Mouse (Mus musculus) spleen, postnatal 0 days (tissue): ENCODE measurements around the gene Entpd1. TPM values are rescaled to one million over a fixed set of nuclear protein-coding genes. Genes with fewer than 3 reads are reported as not detected.

ENCODE experiments used
- polyA plus RNA-seq: library from polyadenylated mRNA; unstranded; fragments of >200 nt; fragmentation: Nextera tagmentation; extraction: Ambion mirVana; gene quantifications from 2 replicates; pipeline ENCODE4 v1.2.1, GENCODE M21; 2015

Gene Entpd1
- polyA plus RNA-seq: 6.6 and 10.2 TPM in 2 replicates

DNA sequence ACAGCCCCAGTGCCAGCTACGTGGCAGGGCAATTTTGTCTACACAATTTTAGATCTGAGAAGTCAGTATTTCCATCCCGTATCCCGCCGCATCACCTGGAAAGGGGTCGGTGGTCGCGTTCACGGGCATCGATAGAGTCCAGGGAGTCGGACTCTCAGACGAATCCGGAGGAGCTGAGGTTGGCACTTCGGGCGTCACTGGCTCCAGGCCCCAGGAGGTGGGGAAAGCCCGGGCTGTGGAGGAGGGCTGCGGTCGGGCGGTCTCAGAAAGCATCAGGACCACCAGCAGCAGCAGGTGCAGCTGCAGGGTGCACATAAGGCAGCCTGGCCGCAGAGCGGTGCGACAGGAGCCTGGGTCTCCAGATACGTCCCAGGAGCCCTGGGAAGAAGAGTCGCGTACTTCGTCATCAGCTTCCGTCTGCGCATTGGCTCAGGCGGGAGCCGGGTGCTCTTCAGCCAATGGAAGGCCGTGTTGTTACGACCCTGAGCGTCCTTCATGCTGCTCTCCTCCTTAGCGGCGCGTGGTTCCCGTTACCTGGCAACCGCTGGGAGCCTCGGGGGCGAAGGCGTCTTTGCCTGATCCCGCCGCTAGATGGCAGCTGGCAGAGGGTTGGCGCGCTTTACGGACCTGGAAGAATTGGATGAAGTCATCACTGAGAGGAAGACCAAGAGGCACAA lies at the start of gene Entpd1, which contains the start of gene Tctn3:
TSS of gene Entpd1 (plus strand) at position 537 of the 677 bp plus-strand sequence.
TSS of gene Tctn3 (minus strand) at position 404 of the 677 bp plus-strand sequence.

DNA sequence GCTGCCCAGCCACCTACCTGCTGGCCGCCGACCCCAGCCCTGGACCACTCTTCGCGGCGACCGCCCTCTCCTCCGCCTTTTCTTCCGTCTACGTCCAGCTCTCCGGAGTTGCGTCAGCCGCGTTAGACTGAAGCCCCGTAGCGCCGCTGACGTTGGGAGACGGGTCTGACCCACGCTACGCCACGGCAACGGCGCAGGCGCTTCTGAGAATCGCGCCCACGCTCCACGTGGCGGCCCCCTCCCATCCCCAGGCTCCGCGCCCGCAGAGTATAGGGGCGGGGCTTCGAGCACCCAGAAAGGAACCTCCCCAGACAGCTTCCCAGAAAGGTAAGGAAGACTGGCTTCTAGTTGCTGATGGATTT lies 23.9 kb upstream of the Entpd1 start, which contains the start of gene Aldh18a1:
TSS of gene Aldh18a1 (minus strand) at position 171 of the 362 bp plus-strand sequence.

DNA sequence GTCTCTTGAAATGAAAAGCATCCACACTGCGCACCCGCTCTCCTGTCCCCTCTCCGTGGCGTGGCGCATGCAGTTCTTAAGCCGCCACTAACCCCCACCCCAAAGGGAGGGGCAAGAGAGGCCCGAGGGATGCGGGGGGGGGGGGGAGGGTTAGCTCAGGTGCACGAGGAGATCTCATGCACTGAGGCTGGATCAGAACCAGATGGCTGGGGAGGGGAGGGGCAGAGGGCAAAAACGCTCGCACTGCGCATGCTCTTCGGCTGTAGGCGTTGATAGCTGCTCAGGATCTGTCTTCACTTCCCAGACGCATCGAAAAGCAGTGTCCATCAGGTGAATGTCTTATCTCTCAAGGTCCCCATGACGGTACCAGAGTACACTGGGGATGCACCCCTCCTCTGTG lies 136.4 kb downstream of the Entpd1 start, which contains the start of gene Cc2d2b:
TSS of gene Cc2d2b (plus strand) at position 195 of the 400 bp plus-strand sequence.

Other genes starting within 250 kb of the Entpd1 start
- 55.0 and 55.1 TPM in 2 replicates for gene Sorbs1, start 98.6 kb upstream of the Entpd1 start, polyA plus RNA-seq
- gene Aldh18a1, start 23.9 kb upstream of the Entpd1 start, polyA plus RNA-seq: 33.3 and 34.2 TPM in 2 replicates
- 3.7 and 4.4 TPM in 2 replicates for gene Tctn3, start 133 bp upstream of the Entpd1 start, polyA plus RNA-seq
- gene Cc2d2b, start 136.4 kb downstream of the Entpd1 start, polyA plus RNA-seq: 0.97 and 1.1 TPM in 2 replicates
- 4.3 and 4.9 TPM in 2 replicates for gene Ccnj, start 218.9 kb downstream of the Entpd1 start, polyA plus RNA-seq